Mouse (Mus musculus): Measurements from ENCODE around the gene Zpr1.

DNA sequence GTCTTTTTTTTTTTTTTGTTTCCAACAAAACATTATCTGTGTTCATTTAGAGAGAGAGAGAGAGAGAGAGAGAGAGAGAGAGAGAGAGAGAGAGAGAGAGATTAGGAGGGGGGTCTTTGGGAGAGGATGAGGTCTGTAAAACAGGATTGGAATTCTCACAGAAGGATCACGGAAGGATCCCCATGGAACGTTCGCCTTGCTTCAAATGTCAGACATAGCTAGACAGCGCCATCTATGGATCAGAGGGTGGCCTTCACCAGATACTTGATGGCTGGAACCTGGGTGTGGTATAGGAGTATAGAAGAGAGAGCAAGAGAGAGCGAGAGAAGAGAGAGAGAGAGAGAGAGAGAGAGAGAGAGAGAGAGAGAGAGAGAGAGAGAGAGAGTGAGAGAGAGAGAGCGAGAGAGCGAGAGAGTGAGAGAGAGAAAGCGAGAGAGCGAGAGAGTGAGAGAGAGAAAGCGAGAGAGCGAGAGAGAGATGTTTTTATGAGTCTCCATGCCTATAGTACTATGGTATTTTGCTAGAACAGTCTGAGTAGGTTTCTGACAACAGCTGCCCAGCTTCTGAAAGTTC lies 26.0 kb upstream of the Zpr1 start:
- TF ChIP-seq CTCF (IDR thresholded peaks at IDR 0.05; ENCODE audit: low read depth) (peak; percentile 81), EP300 (IDR thresholded peaks at IDR 0.05; ENCODE audit: low read depth) (no peak)
